Comparison of ENCODE assay signal across 10 mouse cellular contexts in the genomic region with DNA sequence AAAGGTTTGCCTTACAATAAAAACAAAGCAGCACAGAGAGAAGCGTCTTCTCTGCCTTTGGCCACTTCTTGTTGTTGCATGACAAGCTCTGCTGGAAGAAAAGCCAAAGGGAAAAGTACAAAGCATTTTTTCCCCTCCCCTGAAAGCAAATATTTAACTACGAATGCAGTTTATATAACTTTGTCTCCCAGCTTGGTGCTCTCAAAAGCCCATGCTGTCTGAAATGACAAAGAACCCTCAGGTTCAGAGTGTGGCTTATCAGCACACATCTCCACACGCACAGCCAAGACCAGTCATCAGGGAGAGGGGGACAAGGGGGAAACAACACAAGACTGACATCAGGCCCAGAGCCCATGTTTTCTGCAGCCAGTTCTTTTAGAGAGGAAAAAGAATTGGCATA. TPM values are rescaled to one million over a fixed set of nuclear protein-coding genes. Genes with fewer than 3 reads are reported as not detected.
A peak's percentile ranks its signal among the peaks of the same experiment; 100 is the strongest.
DNase-seq lines count a peak whose midpoint lies in the region; ATAC-seq and TF ChIP-seq lines count a peak whose summit lies in the region.
"Had no signal": no experiment of that assay in that cellular context is flagged by ENCODE, and none has a peak within 500 bp of the region (broad histone marks: within the 10 kb centered on the region; RNA-seq: fewer than 3 reads in every experiment).

No protein-coding gene starts in this region.

- no peak overlapping the region for H3K4me3 ChIP-seq in embryonic facial prominence, embryonic 11.5 days (ENCODE audit: low read depth, low read length)
- no peak overlapping the region for H3K4me3 ChIP-seq in embryonic facial prominence, embryonic 10.5 days
- H3K4me3 ChIP-seq in lung, embryonic 14.5 days (ENCODE audit: low read depth, low read length), result no peak overlapping the region
- H3K4me3 ChIP-seq in kidney, embryonic 14.5 days (ENCODE audit: low read length), result no peak overlapping the region
- no peak overlapping the region for H3K4me3 ChIP-seq in liver, embryonic 16.5 days (ENCODE audit: low read depth, low read length)
- no peak overlapping the region for H3K4me3 ChIP-seq in left cerebral cortex, adult 2 months

- no peak overlapping the region; the same call in 1 of the 2 replicates for H3K9ac ChIP-seq in embryonic facial prominence, embryonic 11.5 days (replicated peaks; ENCODE audit: low read length)
- H3K9ac ChIP-seq in lung, embryonic 14.5 days, result no peak overlapping the region
- H3K9ac ChIP-seq in kidney, embryonic 14.5 days (ENCODE audit: low read depth, low read length), result no peak overlapping the region
- no peak overlapping the region for H3K9ac ChIP-seq in liver, embryonic 16.5 days (ENCODE audit: low read depth, low read length)

- no peak for ATAC-seq in embryonic facial prominence, embryonic 11.5 days (replicated peaks; ENCODE audit: insufficient number of reproducible peaks, low FRiP score, low TSS enrichment, low read depth)
- 0 out of 2 replicates have a peak, but pooled peaks have one; percentile 56 for ATAC-seq in lung, embryonic 14.5 days (ENCODE audit: insufficient read depth)
- ATAC-seq in kidney, embryonic 14.5 days (ENCODE audit: low FRiP score, low TSS enrichment), result no peak
- no peak for ATAC-seq in liver, embryonic 16.5 days (ENCODE audit: low read depth)

- H3K27me3 ChIP-seq in embryonic facial prominence, embryonic 11.5 days (ENCODE audit: control insufficient read depth, insufficient read depth, low read length), result no peaks in the 10 kb centered on the region
- H3K27me3 ChIP-seq in embryonic facial prominence, embryonic 10.5 days (replicated peaks; ENCODE audit: low read depth, poor library complexity, severe bottlenecking), result no peaks in the 10 kb centered on the region
- H3K27me3 ChIP-seq in lung, embryonic 14.5 days (ENCODE audit: insufficient read depth, low read length), result no peaks in the 10 kb centered on the region
- H3K27me3 ChIP-seq in kidney, embryonic 14.5 days (ENCODE audit: control insufficient read depth, insufficient read depth, low read length), result no peaks in the 10 kb centered on the region
- H3K27me3 ChIP-seq in liver, embryonic 16.5 days (ENCODE audit: control insufficient read depth, insufficient read depth, low read depth, low read length), result no peaks in the 10 kb centered on the region

- DNase-seq in embryonic facial prominence, embryonic 11.5 days (ENCODE audit: low spot score), result no peak
- DNase-seq in embryonic facial prominence, embryonic 10.5 days (ENCODE audit: low spot score), result no peak
- peak; percentile 50 for DNase-seq in lung, embryonic 14.5 days
- DNase-seq in lung, postnatal 14 days, result no peak
- no peak for DNase-seq in thymus, postnatal 0 days (ENCODE audit: low spot score)
- no peak for DNase-seq in left cerebral cortex, adult 2 months (ENCODE audit: extremely low spot score in 1 of 2, low spot score in 2 of 2)
- DNase-seq: adrenal gland, adult 8-10 months had no signal

- TF ChIP-seq CTCF in lung, embryonic 14.5 days (IDR thresholded peaks at IDR 0.05; ENCODE audit: low read depth), result no peak
- no peak for TF ChIP-seq CTCF in left cerebral cortex, adult 2 months (IDR thresholded peaks at IDR 0.05)

- intact Hi-C loops in left cerebral cortex, adult 2 months (cut with DNase I), result no loop called here

- WGBS in embryonic facial prominence, embryonic 11.5 days, result 41% methylated on average over 3 of the region's 3 CpGs
- 51% methylated on average over 3 of the region's 3 CpGs for WGBS in embryonic facial prominence, embryonic 10.5 days
- 8% methylated on average over 3 of the region's 3 CpGs for WGBS in lung, embryonic 14.5 days
- 6% methylated on average over 3 of the region's 3 CpGs for WGBS in kidney, embryonic 14.5 days
- WGBS in liver, embryonic 16.5 days (ENCODE audit: insufficient replicate concordance), result 40% methylated on average over 3 of the region's 3 CpGs

- H3K9me3 ChIP-seq in embryonic facial prominence, embryonic 11.5 days (replicated peaks; ENCODE audit: control insufficient read depth, low read length), result no peaks in the 10 kb centered on the region
- no peaks in the 10 kb centered on the region for H3K9me3 ChIP-seq in embryonic facial prominence, embryonic 10.5 days
- H3K9me3 ChIP-seq in lung, embryonic 14.5 days (ENCODE audit: low read depth, low read length), result no peaks in the 10 kb centered on the region
- no peaks in the 10 kb centered on the region for H3K9me3 ChIP-seq in kidney, embryonic 14.5 days (ENCODE audit: control insufficient read depth, low read length)
- no peaks in the 10 kb centered on the region for H3K9me3 ChIP-seq in liver, embryonic 16.5 days (replicated peaks; ENCODE audit: control insufficient read depth, low read length)

- 0 out of 2 replicates have a peak overlapping the region, but pooled peaks have one; percentile 3 for H3K27ac ChIP-seq in embryonic facial prominence, embryonic 11.5 days (replicated peaks; ENCODE audit: low read depth, low read length)
- no peak overlapping the region; the same call in 1 of the 2 replicates for H3K27ac ChIP-seq in embryonic facial prominence, embryonic 10.5 days (replicated peaks)
- peak overlapping the region; percentile 69 for H3K27ac ChIP-seq in lung, embryonic 14.5 days (ENCODE audit: low read depth)
- peak overlapping the region; percentile 77; the same call in 1 of the 2 replicates for H3K27ac ChIP-seq in kidney, embryonic 14.5 days (ENCODE audit: low read depth, low read length)
- H3K27ac ChIP-seq in liver, embryonic 16.5 days (ENCODE audit: low read length), result peak overlapping the region; percentile 60; the same call in 1 of the 2 replicates
- no peak overlapping the region; the same call in 1 of the 2 replicates for H3K27ac ChIP-seq in left cerebral cortex, adult 2 months

- peaks cover 2% of the 10 kb centered on the region; the same call in 1 of the 2 replicates for H3K4me1 ChIP-seq in embryonic facial prominence, embryonic 11.5 days (ENCODE audit: control insufficient read depth, insufficient read depth, low read length)
- H3K4me1 ChIP-seq in embryonic facial prominence, embryonic 10.5 days, result peaks cover 42% of the 10 kb centered on the region
- H3K4me1 ChIP-seq in lung, embryonic 14.5 days (ENCODE audit: insufficient read depth), result peaks cover 24% of the 10 kb centered on the region
- H3K4me1 ChIP-seq in kidney, embryonic 14.5 days (ENCODE audit: control insufficient read depth, insufficient read depth, low read length), result peaks cover 21% of the 10 kb centered on the region
- peaks cover 23% of the 10 kb centered on the region for H3K4me1 ChIP-seq in liver, embryonic 16.5 days (ENCODE audit: control insufficient read depth, low read depth, low read length)

- no peak overlapping the region for H3K4me2 ChIP-seq in embryonic facial prominence, embryonic 11.5 days (ENCODE audit: low read depth, low read length)
- no peak overlapping the region for H3K4me2 ChIP-seq in lung, embryonic 14.5 days
- H3K4me2 ChIP-seq in kidney, embryonic 14.5 days (replicated peaks; ENCODE audit: low read depth, low read length), result no peak overlapping the region; the same call in 1 of the 2 replicates
- H3K4me2 ChIP-seq in liver, embryonic 16.5 days (ENCODE audit: low read depth, low read length), result peak overlapping the region; percentile 30; the same call in 1 of the 2 replicates

- H3K36me3 ChIP-seq in embryonic facial prominence, embryonic 11.5 days (replicated peaks; ENCODE audit: control insufficient read depth, insufficient read depth, low read depth, low read length), result no peaks in the 10 kb centered on the region
- 0 out of 2 replicates have a peak, but pooled peaks cover 6% of the 10 kb centered on the region for H3K36me3 ChIP-seq in embryonic facial prominence, embryonic 10.5 days (replicated peaks)
- H3K36me3 ChIP-seq in lung, embryonic 14.5 days (ENCODE audit: insufficient read depth), result no peaks in the 10 kb centered on the region
- H3K36me3 ChIP-seq in kidney, embryonic 14.5 days (ENCODE audit: control insufficient read depth, insufficient read depth, low read length), result no peaks in the 10 kb centered on the region
- H3K36me3 ChIP-seq in liver, embryonic 16.5 days (ENCODE audit: control insufficient read depth, insufficient read depth), result no peaks in the 10 kb centered on the region

RNA-seq across cellular contexts. Expression of a gene that starts 18.6 kb away (rescaled TPM):
- 91.6 and 106 TPM in 2 replicates for polyA plus RNA-seq in embryonic facial prominence, embryonic 11.5 days (2014; fragmentation: Nextera tagmentation; extraction: Ambion mirVana)
- 51.7 and 80.8 TPM in 2 replicates for polyA plus RNA-seq in embryonic facial prominence, embryonic 10.5 days (2016; fragmentation: Nextera tagmentation; extraction: Ambion mirVana)
- polyA plus RNA-seq in lung, embryonic 14.5 days (2014; fragmentation: Nextera tagmentation; extraction: Ambion mirVana), result 43.8 and 48.0 TPM in 2 replicates
- polyA plus RNA-seq in kidney, embryonic 14.5 days (2014; fragmentation: Nextera tagmentation; extraction: Ambion mirVana), result 15.5 and 22.3 TPM in 2 replicates
- polyA plus RNA-seq in liver, embryonic 16.5 days (2015; fragmentation: Nextera tagmentation; extraction: Ambion mirVana), result 1.6 and 2.5 TPM in 2 replicates
- 19.8 and 20.9 TPM in 2 replicates for polyA plus RNA-seq in thymus, postnatal 0 days (2015; fragmentation: Nextera tagmentation; extraction: Ambion mirVana)
- total RNA-seq in left cerebral cortex, adult 2 months (2021), result 10 to 100 TPM; 62.4 to 84.3 TPM

RNA-seq across cellular contexts. Expression of a gene that starts 19.5 kb away (rescaled TPM):
- 492 and 522 TPM in 2 replicates for polyA plus RNA-seq in embryonic facial prominence, embryonic 11.5 days (2014; fragmentation: Nextera tagmentation; extraction: Ambion mirVana)
- 431 and 444 TPM in 2 replicates for polyA plus RNA-seq in embryonic facial prominence, embryonic 10.5 days (2016; fragmentation: Nextera tagmentation; extraction: Ambion mirVana)
- polyA plus RNA-seq in lung, embryonic 14.5 days (2014; fragmentation: Nextera tagmentation; extraction: Ambion mirVana), result 501 and 531 TPM in 2 replicates
- 509 and 677 TPM in 2 replicates for polyA plus RNA-seq in kidney, embryonic 14.5 days (2014; fragmentation: Nextera tagmentation; extraction: Ambion mirVana)
- 252 and 304 TPM in 2 replicates for polyA plus RNA-seq in liver, embryonic 16.5 days (2015; fragmentation: Nextera tagmentation; extraction: Ambion mirVana)
- polyA plus RNA-seq in thymus, postnatal 0 days (2015; fragmentation: Nextera tagmentation; extraction: Ambion mirVana), result 777 and 795 TPM in 2 replicates
- 100 to 1,000 TPM; 197 TPM for total RNA-seq in left cerebral cortex, adult 2 months (2021)

RNA-seq across cellular contexts. Expression of a gene that starts 36.1 kb away (rescaled TPM):
- polyA plus RNA-seq in embryonic facial prominence, embryonic 11.5 days (2014; fragmentation: Nextera tagmentation; extraction: Ambion mirVana), result 0.49 and 0.56 TPM in 2 replicates
- polyA plus RNA-seq in embryonic facial prominence, embryonic 10.5 days (2016; fragmentation: Nextera tagmentation; extraction: Ambion mirVana), result 0.23 and 0.26 TPM in 2 replicates
- not detected in 2 replicates for polyA plus RNA-seq in lung, embryonic 14.5 days (2014; fragmentation: Nextera tagmentation; extraction: Ambion mirVana)
- 0.10 and 0.12 TPM in 2 replicates for polyA plus RNA-seq in kidney, embryonic 14.5 days (2014; fragmentation: Nextera tagmentation; extraction: Ambion mirVana)
- polyA plus RNA-seq in liver, embryonic 16.5 days (2015; fragmentation: Nextera tagmentation; extraction: Ambion mirVana), result not detected in 2 replicates
- polyA plus RNA-seq in thymus, postnatal 0 days (2015; fragmentation: Nextera tagmentation; extraction: Ambion mirVana), result not detected in 2 replicates
- total RNA-seq in left cerebral cortex, adult 2 months (2021), result 1 to 10 TPM; 5.9 to 6.9 TPM
- total RNA-seq: gastrocnemius, postnatal 4 days had no signal

Comparison
In these comparisons a context has a peak if more than half of its experiments do, and no peak if none do; other contexts are left out.
1. H3K27ac ChIP-seq: peak in embryonic facial prominence, embryonic 11.5 days (single experiment), lung, embryonic 14.5 days (single experiment), kidney, embryonic 14.5 days (single experiment) and liver, embryonic 16.5 days (single experiment); none in embryonic facial prominence, embryonic 10.5 days (single experiment) and left cerebral cortex, adult 2 months (single experiment).